Mouse (Mus musculus): ENCODE data around the gene Gpr174.
"Not testable (repeated sequence)": the region's sequence is repeated elsewhere in the genome, so short reads cannot be mapped to it uniquely, and the experiment has no call there.

Gpr174 gene

GRCm38 (mm10) chrX:107255486-107256227 is at the start of gene Gpr174:
Gpr174 (plus strand) TSS chrX:107255878.
- no peak for DNase-seq

GRCm38 (mm10) chrX:107217577-107218090 is 38.0 kb upstream of the Gpr174 start:
- DNase-seq: no peak

DNA sequence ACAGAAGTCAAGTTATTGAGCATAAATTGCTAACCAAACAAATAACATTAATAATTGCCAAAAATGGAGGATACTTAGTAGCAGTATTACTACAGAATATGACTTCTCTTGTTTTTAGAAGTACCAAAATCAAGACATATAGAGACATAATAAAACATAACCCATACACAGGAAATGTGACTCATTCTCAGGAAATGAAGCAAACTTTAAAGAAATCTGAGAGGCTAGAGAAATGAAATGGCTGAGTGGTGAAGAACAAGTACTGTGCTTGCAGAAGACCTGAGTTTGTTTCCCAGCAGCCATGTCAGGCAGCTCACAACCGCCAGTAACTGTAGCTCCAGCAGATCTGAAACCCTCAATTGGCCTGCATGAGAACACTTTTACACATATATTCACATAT is 30.8 kb upstream of the Gpr174 start:
- no peak for DNase-seq

- DNase-seq: peak; percentile 25 to 39
Observed at GRCm38 (mm10) chrX:107231214-107231613, 24.5 kb upstream of the Gpr174 start.

- DNase-seq: no peak
Observed at GRCm38 (mm10) chrX:107234655-107235054, 21.0 kb upstream of the Gpr174 start.

DNA sequence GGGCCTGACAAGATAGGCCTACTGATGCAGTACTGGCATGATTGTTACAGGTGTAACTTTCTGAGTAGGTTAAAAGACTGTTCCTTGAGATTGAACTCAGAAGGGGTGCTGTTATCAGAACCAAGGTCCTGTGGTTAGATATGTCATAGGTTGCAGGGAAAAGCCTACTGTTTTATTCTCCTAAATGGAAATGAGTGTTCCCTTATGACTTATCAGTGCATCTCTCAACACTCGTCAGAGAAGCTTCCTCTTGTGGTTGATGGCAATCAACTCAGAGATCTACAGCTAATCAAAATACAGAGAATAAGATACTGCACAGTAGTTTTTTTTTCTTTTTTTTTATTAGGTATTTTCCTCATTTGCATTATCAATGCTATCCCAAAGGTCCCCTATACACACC is 19.2 kb upstream of the Gpr174 start:
- DNase-seq: no peak

DNA sequence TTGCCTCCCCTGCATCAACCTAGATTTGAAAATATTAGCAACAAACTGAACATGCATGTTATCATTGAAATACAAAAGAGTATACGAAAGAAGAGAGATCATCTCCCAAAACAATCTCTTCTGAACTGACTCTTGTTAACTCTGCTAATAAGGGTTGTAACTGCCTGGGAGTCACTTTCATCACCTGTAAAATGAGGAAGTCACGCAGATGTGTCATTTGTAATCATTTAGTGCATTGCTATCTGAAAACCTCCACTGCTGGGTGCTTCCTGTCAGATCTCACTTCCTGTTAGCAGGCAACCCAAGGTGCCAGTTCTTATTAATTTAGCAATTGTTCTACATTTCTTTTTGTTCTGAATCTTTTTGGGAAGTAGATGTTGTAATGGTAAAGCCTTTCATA is 5.3 kb upstream of the Gpr174 start:
- DNase-seq: no peak

DNA sequence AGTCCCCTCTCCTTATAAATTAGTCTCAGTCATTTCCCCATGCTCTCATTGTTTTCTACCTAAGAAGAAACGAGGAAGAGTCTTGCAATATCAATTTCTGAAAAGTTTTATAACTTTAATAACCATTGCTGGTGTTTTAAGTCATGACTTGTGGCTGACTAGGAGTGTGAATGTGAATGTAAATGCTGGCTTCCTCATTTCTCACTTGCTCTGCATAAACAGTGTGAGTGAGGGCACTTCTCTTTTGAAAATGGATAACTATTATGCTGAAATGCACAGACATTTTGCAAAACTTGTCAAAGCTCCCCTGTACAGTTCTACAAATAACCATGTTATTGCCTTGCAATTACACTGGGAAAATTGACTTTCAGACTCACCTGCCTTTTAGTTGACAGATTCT is 8.9 kb downstream of the Gpr174 start:
- DNase-seq: no peak

DNA sequence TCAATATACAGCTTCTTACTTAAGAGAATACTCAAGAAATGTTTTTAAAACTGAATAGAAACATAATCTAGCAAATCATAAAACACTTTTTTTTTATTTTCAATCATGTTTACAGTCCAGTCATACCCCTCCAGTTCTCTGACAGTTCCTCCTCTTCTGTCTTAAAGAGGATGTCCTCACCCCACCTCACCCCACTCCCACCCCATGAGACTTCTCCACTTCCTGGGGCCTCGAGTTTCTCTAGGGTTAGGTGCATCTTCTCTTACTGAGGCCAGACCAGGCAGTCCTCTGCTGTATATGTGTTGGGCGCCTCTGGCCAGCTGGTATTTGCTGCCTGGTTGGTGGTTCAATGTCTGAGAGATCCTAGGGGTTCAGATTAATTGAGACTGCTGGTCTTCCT is 21.9 kb downstream of the Gpr174 start:
- peak in 1 of 2 experiments; percentile 19 for DNase-seq

DNA sequence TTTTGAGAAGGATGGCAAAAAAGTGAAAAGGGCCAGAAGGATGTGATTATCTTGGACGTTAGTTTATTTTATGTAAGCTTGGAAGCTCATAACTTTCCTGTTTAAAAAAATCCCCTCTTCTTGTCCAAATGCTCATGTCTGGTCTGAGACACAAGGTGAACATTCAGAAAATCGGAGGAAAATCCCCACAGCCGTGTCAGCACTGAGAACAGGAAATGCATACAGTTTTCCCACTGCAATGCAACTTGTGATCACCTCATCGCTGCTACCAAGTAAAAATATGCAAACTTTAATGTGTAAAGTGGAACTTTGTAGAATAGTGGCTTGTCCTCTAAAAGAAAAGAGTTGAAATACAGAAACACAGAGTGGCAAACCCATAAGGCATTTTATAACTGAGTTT is 28.5 kb downstream of the Gpr174 start:
- DNase-seq: no peak

DNA sequence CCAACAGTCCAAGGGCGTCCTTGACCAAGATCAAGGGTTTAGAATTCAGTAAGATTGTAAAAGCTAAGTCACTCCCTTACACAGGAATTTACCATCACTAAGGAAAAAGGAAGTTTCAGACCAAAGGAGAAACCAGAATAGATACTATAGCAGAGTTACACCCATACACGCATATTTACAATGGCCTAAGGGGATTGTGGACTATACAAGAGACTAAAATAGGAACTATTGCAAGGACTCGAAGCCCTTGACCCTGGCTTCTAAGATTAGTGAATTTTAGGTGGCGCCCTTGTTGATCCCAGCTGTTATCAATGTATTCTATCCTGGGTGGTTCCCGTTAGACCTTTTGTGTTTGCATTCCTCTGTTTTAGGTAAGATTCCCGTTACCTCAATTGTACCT is 42.2 kb downstream of the Gpr174 start:
- not testable (repeated sequence) for DNase-seq

GRCm38 (mm10) chrX:107298761-107299160 is 43.1 kb downstream of the Gpr174 start:
- no peak for DNase-seq

GRCm38 (mm10) chrX:107306492-107306891 is 50.8 kb downstream of the Gpr174 start:
- DNase-seq: peak in 1 of 2 experiments; percentile 11

DNA sequence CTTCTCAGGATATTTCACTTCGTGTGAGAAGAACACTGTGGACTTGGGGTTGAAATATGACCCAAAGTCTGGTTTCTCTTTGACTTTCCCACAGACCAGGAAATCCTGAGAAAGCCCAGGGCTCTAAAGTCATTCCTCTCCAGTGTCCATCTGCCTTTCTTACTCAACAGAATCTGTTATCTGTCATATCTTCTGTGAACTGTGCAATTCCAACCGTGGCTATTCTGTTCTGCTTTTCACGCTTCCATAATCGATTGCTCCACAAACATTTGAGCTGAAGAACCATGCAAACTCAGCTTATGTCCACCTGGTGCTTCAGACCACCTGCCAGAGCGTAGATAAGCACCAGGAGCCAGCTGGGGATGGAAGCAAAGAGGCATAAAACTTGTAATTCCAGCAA is 56.9 kb downstream of the Gpr174 start:
- DNase-seq: no peak

GRCm38 (mm10) chrX:107325697-107326381 is 70.2 kb downstream of the Gpr174 start:
- DNase-seq: peak; percentile 57 to 71

DNA sequence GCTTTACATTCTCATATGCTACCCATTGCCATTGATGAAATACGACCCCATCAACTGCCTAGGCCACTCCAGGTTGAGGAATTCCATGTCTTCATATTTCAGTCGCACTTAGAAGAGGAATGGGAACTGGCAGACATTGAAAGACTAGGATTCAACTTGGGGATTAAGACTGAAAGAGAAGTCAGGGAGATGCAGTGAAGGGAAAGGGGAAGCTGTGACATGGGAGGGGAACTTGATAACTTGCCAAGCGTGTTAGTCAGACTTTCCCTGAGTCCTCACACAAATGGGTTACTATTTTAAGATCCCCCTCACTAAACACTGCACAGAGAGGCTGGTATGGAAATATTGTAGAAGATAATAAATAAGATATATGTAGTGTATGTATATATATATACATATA is 74.2 kb downstream of the Gpr174 start:
- DNase-seq: no peak

GRCm38 (mm10) chrX:107336609-107337008 is 80.9 kb downstream of the Gpr174 start:
- no peak for DNase-seq

GRCm38 (mm10) chrX:107341980-107342379 is 86.3 kb downstream of the Gpr174 start:
- DNase-seq: peak; percentile 69 to 71
